Mouse (Mus musculus) spleen, postnatal 14 days (tissue): ENCODE results near the gene Ccn6.

Experiments
- DNase-seq, 2 experiments: peaks; one replicate each; pipeline ENCODE4 v3.0.0; 2021 to 2022; ENCODE audit warnings: low spot score in 2 of 2

Gene Ccn6

GRCm38 (mm10) chr10:39161406-39161805 lies 2.2 kb downstream of the Ccn6 start:
- DNase-seq, result no peak

DNA sequence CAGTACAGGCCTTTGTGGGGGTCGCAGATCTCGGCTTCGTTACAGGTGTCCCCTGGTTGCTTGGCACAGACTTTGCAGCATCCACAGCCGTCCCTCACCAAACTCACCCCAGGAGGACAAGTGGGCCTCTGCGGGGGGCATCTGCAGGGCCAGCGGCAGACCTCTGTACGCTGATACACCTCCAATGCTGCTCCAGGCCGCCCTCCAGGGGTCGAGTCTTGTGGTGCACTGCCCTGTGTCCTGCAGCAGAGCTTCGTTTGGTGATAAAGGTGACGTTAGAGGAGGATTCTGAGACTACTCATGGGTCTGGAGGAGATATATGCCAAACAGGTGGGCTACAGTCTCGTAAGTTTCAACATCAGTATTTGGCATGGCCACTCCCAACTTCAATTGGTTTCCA lies 5.3 kb downstream of the Ccn6 start:
- no peak for DNase-seq

DNA sequence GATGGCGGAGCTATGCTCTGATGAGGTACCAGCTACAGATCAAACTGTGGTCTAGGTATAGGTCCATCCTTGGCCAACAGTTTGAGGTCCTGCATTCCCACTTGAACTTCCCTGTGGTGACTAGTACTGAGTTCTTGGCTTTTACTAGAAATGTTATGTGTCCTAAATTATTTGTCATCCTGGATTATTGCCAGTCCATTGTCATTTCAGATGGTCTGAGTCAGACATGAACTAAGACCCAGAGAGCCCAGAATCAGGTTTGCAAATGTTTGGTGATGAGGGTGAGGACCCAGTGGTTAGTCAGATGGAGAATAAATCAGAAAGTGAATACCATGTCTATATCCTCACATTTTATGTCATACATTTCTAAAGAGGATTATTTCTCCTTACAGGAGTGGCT lies 6.3 kb downstream of the Ccn6 start:
- no peak for DNase-seq

DNA sequence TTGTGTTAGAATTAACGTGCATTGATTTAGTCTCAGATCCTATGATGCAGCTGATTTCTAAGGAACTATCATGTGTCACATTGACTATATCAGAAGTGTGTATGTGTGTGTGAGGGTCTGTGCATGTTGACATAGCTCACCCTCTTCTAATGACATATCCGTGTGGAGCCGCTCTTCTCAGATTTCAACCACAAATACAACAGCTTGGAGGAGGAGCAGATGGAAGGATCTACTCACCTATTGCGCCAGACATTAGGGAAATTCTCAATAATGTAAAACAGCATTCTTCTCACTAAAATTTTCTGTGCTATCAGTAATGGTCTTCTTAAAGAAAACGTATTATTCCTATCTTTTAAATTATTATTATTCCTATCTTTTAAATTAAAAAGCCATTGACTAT lies 6.9 kb downstream of the Ccn6 start:
- DNase-seq, result no peak

DNA sequence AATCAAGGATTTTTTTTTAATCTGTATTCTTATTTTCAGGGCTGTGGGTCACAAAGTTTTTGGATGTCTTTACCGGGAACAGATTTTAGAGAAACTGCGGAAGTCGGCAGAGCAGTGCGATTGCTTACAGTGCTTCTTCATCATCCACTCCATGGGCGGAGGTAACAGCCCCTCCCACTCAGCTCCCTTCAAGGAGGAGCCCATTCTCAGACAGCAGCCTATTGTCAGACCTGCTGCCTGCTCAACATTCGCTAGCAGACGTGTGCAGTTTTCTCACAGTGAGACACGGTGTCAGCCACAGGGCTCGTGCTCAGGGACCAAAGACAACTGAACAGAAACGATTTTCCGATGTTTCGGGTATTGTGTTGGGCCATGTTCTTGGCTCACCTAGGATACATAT lies 21.4 kb downstream of the Ccn6 start:
- DNase-seq, result no peak

GRCm38 (mm10) chr10:39141401-39141800 lies 22.2 kb downstream of the Ccn6 start:
- DNase-seq, result no peak

DNA sequence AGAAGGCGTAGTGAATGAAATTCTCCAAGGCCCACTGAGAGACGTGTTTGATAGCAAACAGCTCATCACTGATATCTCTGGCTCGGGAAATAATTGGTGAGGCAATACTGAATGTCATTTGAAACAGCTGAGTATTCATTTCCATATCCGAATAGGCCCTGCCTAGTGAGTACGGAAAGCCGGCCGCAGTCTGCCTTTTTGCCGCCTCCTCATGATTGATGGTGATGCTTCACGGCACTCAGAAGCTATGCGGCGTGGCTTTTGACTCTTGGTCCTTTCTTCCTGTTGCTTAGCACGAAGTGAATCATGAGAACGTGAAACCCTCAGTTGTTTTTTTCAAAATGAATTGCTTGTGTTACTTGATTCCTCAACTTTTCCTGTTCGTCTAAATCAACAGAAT lies 22.8 kb downstream of the Ccn6 start:
- no peak for DNase-seq

DNA sequence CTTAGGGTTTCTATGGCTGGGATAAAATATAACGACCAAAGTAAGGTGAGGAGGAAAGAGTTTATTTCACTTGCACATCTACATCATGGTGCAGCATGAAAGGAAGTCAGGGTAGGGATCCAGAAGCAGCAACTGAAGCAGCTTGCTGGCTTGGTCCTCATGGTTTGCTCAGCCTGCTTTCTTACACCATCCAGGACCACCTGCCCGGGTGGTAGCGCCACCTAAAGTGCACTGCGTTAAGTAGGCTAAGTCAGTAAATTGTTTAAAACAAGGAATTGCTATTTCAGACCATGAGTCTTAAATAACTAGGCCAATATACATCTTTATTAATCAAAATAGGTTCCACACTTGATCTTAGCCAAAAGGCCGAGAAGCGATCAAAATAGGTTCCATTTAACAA lies 24.8 kb downstream of the Ccn6 start:
- no peak for DNase-seq

- DNase-seq, result no peak
These were observed 25.8 kb downstream of the Ccn6 start for GRCm38 (mm10) chr10:39137766-39138165.

- peak; percentile 58 to 78 for DNase-seq
These were observed 29.9 kb downstream of the Ccn6 start, which contains the start of the genes Fam229b and Tube1 for GRCm38 (mm10) chr10:39133462-39134310. TSS of gene Fam229b (minus strand) at chr10:39133914. TSS of gene Tube1 (plus strand) at chr10:39133976.

DNA sequence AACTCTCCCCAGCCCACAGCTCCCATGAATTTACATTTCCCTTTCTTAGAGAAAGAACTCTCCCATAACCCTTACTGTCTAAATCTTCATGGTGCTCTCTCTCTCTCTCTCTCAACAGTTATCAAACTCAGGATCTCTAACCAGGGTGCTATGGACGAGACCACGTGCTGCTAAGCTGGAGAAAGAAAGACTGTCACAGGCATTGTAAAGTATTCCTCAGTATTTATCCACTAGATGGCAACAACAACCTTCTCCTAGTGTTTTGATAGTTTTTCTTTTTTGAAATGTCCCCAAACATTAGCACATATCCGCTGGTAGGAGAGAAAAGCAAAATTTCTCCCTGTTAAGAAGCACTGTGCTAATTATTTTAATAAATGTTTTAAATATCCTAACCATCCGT lies 42.2 kb downstream of the Ccn6 start:
- no peak for DNase-seq

DNA sequence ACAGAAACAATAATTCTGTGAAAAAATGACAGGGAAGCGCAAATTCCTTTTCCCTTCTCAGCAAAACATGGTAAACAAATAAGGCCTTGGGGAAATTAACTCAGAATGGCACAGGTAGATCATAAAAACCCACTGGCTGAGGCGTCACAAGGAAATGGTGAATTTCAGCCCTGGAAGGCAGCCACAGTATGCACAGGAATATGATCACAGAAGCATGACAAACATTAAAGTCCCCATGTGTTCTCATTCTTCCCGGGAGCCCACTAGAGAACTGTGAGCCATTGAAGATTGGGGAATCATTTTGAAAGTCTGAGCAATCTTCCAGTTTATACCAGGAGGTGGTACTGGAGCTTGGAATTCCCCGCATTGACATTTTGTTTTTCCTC lies 54.1 kb downstream of the Ccn6 start:
- no peak for DNase-seq

- DNase-seq, result no peak
These were observed 54.6 kb downstream of the Ccn6 start for GRCm38 (mm10) chr10:39108837-39109488.

DNA sequence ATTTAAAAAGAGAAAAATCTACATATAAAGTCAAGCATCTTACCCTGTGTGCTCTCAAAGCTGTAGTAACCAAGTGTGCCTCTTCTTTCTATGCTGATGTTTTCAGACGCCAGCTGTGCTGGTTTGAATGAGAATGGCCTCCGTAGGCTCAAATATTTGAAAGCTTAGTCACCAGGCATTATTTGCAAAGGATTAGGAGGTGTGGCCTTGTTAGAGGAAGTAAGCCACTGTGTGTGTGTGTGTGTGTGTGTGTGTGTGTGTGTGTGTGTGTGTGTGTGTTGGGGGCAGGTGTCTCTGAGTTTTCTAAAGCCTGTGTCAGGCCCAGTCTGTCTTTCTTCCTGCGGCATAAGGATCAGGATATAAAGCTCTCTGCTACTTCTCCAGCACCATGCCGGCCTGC lies 56.7 kb downstream of the Ccn6 start:
- no peak for DNase-seq

DNA sequence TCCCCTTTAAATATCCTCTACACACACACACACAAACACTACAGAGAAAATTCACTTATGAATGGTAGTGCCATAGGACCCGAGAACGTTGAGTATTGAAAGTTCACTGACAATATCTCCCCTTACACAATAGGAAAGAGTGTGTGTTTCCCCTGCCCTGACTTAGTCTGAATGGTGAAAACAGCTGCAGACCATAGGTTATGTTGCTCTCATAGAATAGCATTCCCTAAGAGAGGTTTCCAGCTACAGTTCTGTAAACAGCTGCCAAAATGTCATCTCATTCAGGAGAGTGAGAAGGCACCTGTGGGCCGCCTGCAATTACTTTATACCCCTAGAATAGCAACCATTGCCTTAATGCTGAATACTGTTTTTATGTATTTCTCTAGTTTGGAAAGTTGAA lies 57.2 kb downstream of the Ccn6 start:
- no peak for DNase-seq

DNA sequence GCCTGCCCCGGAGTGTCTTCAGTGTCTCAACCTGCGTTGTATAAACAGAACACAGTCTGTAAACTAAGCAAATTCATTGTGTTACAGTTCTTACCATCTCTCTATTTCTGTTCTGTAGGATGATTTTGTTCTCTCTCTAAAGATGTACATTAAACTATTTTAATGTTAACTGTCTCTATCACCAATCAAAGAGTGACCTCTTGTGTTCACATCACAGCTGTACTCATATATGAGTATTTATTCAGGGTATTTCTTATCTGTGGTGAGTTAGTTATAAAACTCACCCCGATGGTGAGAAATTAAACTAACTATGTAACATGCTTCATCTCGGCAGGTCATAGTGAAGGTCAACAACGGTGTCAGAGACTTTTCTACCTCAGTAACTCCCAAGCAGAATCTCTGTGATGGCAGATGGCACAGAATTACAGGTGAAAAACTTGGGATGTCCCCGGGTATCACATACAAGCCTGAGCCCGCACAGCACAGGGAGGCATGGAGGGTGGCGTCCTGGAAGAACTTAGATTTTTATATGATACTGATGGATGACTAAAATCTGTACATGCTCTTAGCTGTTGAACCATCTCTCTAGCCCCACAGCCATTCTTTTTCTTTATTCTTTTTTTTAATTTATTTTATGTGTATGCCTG lies 58.7 kb downstream of the Ccn6 start:
- DNase-seq, result no peak
